Mouse (Mus musculus) kidney, postnatal 25 days (tissue): ENCODE measurements around the gene Tgfbr3.
A peak's percentile ranks its signal among the peaks of the same experiment; 100 is the strongest.

Experiments
- DNase-seq, 2 experiments: peaks; one replicate each; pipeline ENCODE4 v3.0.0; 2021; ENCODE audit warnings: mixed read lengths in 2 of 2

The Tgfbr3 gene

DNA sequence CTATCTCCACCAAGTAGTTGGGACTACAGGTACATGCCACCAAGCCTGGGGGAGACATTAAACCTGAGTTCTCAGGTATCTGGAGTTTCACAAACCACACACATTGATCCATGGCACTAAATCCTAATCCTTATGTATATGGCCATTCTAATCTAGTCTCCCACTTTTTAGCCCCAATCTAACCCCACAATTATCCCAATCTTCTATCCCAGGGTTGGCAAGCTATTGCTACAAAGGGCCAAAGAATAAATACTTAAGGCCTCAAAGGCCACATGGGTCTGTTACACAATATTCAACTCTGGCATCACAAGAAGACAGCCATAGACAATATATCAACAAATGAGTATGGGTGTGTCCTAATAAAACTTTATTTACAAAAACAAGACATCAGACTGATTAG is 85.1 kb downstream of the Tgfbr3 start:
- no peak for DNase-seq

DNA sequence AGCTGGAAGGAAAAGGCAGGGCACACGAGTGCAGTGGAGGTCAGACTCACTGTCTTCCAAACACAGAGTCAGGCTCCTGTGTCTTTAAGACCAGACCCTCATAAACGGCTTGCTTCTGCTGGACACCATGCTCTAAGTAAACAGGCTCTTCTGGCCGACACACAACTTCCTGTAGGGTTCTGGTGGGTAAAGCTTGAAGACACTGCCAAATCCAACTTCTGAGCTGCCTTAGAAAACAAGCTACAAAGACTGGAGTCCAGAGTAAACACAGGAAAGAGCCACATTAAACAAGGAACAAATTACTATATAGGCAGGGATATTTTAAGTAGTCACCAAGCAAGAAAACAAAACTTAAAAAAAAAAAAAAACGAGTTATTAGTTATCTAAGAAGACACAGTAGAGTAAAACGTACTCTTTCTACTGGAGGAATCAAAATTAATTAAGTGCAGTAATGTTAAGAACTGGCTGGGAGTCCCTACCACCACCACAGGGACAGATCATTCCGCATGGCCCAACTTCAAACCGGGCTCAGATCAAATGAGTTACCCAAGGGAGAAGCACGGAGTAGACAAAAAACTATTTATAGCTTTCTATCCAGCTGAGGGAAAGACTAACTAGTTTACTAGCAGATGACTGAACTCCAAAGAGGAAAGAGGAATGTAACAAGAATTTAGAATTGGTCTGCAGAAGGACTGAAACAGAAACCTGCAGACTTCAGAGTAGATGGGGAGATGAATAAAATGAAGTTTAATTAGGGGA is 86.4 kb downstream of the Tgfbr3 start:
- peak in 1 of 2 experiments; percentile 45 for DNase-seq

DNA sequence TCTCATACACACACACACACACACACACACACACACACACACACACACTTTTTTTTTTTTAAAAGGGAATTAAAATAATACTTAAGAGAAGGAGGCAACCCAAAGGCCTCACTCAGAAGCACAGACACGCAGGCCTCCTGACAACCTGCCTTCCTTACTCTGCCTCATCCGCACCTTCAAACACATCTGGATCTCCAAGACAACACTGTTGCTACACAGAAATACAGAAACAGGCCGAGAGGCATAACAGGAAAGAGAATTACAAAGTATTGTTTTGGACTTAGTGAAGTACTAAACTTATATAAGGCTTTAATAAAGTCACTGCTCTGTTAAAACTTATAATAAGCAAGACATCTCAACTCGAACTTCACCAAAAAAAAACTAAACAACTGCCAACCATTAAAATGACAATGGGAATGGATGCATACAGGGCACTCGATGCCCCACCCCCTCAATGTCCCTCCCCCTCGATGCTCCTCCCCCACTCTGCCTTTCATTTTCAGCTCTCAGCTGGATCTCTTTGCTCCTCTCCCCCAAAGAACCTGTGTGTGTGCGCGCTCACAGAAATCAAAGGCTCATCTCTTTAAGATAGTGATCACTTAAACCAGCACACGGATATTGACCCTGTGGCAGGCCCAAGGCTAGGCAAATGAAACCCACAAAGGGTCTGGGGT is 87.8 kb downstream of the Tgfbr3 start:
- DNase-seq = peak in 1 of 2 experiments; percentile 22

DNA sequence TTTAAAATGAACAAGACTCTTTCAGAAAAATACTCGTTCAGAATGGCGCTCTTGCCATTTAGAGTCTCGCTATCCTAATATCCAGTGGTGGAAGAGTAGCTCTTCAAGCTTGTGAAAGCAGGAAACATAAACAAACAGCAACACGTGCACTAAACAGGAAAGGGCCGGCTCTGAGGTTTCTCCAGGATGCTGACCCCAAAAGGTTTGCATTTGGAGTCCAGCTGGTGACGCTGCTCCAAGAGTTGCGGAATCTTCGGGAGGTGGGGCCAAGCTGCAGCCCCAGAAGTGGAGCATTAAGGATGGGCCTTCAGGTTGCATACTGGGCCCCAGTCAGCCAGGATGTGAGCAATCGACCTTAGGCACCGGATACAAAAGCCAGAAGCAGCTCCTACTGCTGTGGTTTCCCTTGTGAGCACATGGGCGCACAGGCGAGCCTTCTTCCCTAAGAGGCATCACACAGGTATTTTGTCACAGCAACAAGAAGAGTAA is 88.5 kb downstream of the Tgfbr3 start:
- peak; percentile 46 to 75 for DNase-seq

DNA sequence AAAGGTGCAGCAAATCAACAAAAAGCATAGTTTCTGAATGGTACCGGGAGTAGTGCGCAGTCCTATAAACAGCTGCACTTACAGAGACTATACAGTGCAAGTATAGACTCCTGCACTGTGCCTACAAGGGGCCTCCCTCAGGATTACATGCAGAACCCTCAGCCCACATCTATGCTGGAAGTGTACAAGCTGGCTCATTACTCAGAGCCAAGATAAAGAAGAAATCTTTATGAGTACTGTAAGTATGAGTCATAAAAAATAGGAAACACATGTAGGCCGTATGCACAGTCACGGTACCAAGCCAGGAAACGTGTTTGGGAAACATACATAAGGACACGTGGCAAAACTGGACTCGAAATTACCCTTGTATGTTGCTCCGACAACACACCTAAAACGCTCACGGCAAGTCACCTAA is 89.2 kb downstream of the Tgfbr3 start:
- peak in 1 of 2 experiments; percentile 23 for DNase-seq

DNA sequence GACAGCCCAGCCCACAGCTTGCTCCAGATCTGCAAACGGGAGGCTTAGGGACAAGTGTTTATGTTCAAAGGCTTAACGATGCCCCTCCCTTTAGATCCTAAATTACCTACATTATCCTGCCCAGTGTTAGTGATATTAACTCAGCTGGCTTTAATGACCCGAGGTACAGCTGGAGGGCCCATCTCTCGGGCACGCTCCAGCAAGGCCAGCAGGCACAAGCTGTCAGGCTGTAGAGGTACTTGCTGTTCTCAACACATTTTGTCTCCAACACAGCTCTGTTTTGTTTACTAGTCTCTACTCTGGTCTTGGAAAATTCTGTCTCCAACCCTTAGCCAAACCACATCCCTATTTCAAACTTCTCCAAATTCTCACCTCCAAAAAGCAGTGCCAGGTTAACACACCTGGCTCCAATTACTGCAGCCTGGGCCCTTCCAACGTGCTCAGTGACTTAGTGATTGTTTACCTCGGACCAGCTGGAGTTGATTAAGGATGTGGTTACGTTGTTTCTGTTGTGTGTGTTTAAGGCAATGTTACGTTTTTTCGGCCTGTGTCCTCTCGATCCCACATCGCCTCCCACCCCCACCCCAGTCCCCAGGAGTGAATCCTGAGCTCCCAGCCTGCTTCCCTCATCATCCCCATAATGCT is 93.6 kb downstream of the Tgfbr3 start:
- peak in 1 of 2 experiments; percentile 41 for DNase-seq

DNA sequence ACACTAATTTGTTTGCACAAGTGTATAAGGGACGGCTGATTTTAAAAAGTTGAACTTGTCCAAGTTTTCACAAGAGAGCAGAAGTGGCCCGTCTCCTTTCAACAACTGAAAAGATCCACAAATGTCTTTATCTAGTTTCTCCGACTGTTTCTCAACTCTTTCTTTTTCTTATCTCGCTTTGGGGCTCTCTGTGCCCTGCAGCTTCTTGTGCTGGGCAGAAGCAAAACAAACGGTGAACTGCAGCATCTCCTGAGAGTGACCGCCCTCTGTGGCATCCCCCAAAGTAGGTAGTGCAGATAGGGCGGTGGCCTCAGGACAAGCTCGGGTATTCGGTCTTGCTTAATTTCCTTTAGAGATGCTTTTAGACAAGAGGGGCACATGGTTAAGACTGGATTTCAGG is 96.3 kb downstream of the Tgfbr3 start:
- no peak for DNase-seq

DNA sequence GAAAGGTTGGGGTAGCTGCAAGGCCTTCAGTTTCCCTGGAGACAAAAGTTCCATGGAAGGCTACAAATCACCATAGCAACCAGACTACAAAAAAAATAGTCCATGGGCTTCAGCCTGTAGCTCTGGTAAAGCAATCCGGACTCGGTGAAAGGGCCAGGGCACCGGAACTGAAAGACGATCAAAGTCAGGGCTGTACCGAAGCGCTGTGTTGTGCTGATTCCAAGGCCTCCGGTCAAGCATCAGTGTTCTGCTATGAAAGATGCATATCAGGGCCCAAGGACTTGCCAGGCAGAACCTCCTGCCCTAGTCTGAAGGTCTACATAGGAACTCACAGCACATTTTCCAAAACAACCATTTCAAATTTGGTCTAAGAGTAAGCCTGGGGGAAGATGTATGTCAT is 97.1 kb downstream of the Tgfbr3 start:
- no peak for DNase-seq

DNA sequence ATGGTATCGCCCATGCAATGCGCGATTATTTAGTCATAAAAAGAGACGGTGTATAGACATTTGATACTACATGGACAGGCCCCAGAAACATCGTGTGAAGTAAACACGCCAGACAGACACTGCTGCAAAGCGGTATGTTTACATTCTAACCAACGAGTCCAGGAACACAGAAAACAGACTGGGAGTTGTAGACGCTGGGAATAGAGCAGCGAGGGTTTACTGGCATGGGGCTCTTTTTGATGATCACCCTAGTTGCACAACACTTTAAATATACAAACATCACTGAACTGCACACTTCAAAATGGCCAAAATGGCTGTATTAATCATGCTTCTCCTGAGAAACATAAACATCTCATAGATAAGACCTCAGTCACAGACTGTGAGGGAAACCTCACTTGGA is 100.9 kb downstream of the Tgfbr3 start:
- DNase-seq = no peak

DNA sequence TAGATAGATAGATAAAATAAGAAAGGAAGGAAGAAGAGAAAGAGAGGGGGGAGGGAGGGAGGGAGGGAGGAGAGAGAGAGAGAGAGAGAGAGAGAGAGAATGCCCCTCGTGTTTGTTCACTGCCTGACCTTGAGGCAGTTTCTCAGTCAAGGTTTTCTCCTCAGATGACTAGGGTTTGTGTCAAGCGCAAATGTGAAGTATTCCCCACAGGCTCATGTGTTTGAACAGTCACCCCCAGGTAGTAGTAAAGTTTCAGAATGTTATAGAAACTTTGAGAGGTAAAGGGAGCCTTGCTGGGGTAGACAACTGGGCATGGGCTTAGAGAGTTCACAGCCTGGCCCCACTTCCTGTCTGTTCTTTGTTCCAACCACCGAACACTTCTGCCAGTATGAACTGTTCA is 103.2 kb downstream of the Tgfbr3 start:
- no peak for DNase-seq

DNA sequence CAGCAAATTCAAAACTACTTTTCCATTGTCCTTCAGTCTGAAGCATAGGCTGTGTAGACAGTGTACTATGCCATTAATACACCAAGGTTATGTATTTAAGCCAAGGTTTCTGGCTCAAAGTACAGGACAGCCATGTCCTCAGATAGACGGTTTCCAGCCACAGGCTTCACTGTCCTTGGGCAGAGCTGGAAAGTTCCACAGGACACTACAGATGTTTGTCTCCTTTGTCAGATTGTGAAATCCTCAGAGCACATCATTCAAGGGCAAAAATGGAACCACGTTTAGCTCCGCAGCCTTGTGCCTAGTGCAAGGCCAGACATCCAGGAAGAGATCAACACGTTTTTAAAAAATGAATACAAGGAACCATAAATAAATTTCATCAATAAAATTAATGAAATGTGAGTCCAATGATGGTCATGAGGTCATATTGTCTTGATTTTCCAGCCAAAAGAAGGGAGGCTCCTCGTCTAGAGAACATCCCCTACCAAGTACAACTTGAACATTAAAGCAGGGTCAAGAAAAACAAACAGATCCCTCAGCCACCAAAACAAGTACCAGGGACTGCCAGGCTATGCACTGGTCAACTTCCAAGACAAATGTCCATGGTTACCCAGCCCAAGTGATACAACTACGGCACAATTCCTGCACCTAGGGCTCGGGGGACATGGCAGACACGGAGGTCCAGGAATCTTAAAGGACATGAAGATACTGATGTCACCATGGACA is 105.1 kb downstream of the Tgfbr3 start:
- DNase-seq = no peak

DNA sequence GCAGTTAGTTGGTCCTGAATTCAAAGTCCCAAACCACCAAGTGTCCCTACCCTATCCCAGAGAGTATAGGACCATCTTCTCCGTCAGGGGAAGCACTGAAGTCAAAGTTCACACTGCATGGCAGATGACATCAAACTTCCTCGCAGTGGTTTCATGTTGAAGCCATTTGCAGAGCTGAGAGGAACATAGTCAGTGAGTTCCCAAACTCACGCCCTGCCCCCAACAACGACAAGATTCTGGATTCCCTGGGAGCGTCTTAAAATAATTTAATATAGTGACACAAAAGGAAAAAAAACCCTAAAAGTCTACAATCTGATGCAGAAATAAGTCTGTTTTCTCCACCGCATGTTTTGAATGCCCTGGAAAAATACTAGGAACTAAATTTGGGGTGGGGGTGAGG is 105.9 kb downstream of the Tgfbr3 start:
- no peak for DNase-seq

DNA sequence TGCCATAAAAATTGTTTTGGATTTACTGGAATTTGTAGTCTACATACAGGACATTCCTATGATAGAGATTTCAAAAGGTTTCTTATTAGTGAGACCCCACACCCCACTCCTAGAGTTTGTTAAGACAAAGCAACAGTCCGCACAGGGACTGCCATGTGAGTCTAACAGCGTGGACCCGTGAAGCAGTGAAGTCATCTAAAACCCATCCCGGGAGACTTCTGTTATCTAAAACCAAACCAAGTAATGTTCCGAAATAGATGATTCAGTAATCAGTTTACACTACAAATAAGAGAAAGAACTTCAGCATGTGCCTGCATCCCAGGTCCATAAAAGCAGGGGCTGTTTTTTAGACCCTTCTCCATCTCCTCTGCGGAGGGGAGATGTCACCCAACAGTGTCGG is 106.7 kb downstream of the Tgfbr3 start:
- DNase-seq = no peak

DNA sequence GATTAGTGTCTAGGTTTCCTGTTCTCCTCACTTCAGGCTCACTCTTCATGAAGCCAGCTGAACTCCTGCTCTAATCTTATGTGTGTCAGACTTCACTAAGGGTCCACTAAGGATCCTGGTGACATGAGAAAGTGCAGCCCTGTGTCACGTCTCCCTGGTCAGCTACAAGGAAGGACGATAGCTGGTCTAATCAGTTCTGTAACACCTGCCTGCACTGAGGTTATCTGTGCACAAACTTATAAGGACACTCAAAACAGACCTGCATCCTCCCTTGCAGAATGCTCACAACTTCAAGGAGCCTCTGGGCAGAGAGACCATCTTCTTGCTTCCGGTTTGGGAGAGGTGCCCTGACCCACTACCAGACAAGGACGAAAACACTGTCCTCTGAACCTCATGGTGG is 107.6 kb downstream of the Tgfbr3 start:
- no peak for DNase-seq

DNA sequence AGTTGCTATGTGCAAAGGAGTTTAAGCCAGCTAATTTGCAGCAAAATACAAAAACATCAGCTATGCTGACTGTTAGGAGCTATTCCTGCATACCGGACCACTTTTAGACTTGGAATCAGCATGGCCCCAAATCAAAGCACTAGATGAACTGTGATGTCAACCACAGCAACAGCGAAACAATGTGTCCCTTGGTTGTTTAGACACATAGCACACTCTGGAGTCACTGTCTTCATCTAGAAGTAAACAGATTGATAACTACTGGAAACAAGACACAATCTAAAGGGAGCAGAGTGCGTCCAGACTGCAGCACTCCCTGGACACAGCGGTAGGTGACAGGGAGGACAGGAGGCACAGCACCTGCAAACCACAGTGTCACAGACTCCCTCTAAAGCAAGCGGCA is 110.2 kb downstream of the Tgfbr3 start:
- DNase-seq = no peak

DNA sequence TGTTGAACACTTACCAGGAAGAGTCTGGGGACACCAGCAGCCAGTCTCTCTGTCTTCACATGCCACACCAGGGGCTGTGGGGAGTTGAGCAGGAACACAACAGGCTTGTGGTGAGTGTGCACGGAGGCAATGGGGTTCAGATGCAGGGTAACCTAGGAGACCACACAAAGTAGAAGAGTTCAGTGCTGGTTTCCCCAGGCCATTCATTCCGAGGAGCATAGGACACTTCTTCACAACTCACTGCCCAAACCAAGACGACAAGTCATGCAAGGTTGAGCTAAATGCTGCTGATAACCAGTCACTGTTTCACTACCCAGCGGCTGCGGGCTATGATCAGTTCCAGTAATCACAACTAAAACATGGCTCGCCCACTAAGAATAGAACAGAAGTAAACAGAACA is 111.6 kb downstream of the Tgfbr3 start:
- no peak for DNase-seq

DNA sequence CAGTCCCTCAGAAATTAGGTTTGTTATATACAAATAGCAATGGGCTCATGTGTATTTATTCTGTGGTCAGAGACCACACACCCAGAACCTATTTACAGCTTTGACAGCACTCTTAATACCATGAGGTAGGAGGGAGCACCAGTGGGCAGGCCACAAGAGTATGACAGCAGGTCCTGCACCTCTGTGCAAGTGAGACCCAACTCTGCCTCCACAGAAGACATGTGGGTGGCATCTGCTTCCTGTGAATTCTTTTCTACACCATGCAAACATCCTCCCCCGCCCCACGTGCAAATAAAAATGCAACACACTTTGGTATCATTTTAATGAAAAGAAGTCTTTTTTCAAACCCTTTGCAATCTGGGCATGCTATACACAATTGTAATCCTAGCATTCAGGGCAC is 112.2 kb downstream of the Tgfbr3 start:
- no peak for DNase-seq

DNA sequence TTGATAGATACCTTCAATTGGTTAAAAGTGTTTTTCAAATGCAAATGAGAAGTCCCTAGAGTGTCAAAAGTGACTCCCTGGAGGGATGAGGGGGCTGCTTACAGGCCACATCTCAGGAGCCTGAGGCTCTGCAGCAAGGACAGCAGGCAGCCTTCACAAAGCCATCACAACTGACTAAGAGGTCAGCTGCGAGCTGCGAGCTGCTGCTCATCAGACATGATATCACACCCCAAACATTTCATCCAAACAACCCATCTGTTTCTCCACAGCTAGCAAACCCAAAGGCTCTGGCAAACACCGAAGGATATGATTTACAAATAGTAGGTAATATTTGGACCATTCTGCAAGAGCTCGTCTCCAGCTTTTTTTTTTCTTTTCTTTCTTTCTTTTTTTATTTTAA is 112.6 kb downstream of the Tgfbr3 start:
- DNase-seq = no peak

DNA sequence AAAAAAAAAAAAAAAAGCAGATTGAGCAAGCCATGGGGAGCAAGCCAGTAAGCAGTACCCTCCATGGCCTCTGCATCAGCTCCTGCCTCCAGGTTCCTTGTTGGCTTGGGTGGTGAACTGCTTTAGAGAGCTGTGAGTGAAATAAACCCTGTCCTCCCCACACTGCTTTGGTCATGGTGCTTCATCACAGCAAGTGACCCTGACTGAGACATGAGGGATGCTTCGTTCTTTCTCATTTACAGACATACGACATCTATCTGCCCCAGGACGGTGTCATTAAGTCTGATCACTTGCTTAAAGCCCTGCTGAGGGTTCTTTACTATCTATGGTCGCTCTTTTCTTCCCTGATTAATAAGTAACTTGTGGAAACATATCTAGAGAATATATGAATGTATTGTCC is 113.2 kb downstream of the Tgfbr3 start:
- no peak for DNase-seq

DNA sequence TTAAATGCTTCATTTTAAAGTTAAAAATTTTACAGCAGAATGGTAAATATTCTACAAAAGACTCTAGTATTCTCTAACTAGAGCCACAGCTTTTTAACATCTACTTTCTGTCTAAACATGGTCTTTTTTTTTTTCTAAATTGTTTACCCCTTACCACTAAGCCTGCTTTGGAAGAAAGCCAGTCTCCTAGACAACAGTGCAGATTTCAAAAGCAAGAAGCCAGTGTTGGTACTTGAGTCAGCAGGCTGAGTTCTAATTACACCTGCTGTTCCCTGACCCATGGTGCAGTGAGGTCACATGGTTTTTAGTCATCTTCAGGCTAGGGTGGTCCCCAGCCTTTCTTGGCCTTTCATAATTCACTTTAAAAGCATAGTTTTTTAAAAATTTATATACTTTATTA is 115.2 kb downstream of the Tgfbr3 start:
- DNase-seq = no peak

DNA sequence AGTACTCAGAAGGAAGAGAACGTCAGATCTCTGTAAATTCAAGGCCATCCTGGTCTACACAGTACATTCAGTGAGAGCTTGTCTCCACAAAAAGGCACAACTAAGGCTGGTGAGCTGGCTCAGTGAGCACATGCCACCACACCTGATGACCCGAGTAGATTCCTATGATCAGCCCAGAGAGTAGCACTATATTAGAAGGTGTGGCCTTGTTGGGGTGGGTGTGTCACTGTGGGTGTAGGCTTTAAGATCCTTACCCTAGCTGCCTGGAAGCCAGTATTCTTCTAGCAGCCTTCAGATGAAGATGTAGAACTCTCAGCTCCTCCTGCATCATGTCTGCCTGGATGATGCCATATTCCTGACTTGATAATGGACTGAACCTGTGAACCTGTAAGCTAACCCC is 115.9 kb downstream of the Tgfbr3 start:
- no peak for DNase-seq

DNA sequence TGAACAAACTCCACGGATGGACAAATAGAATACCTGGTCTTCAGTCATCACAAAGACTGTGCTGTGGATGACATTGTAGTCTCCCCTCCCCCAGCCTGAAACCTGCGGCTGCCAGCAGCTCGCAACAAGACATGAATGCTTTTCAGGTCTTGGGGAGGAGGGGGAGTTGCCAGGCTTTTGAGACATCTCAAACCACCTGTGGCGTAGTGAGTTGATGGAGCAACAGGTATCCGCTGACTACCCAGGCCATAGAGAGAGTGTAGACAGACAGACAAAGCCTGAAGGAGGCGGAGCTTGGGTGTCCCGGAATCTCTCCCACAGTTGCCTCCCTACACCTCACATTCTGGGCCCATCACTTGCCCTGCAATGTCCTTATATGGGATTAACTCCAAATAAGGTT is 117.6 kb downstream of the Tgfbr3 start:
- DNase-seq = no peak

DNA sequence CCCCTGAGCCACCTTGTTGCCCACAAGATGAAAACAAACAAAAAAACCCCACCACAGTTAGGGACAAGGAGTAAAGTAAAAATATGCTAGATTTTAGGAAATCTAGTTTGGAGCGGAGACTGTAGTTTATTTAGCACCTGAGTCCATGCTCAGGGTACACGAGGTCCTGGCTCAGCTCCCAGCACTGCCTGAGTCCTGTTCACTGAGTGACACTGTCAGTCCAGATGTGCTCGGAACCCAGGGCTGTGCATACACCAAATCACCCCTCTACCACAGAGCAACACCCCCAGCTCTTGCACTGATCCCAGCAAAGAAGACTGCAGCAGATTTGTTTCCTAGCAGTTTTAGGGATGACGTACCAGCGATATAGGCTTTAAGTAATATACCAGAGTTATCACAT is 119.6 kb downstream of the Tgfbr3 start:
- DNase-seq = no peak
